Mouse (Mus musculus) layer of hippocampus, postnatal 10 days (tissue): Measurements from ENCODE around the gene Hoxa11. TPM values are rescaled to one million over a fixed set of nuclear protein-coding genes. Genes with fewer than 3 reads are reported as not detected.
A peak's percentile ranks its signal among the peaks of the same experiment; 100 is the strongest.

Experiments
- DNase-seq, 2 experiments: peaks; one replicate each; pipeline ENCODE4 v3.0.0; 2021; ENCODE audit warnings: low spot score in 2 of 2
- long read RNA-seq: library from polyadenylated mRNA; stranded (forward); transcript quantifications from one replicate; pipeline ENCODE4 v2.0.0, GENCODE M21; 2023
- total RNA-seq, 2 experiments: library from RNA; stranded (reverse); gene quantifications; 2 replicates each; pipeline ENCODE4 v1.2.3; 2021

The Hoxa11 gene
- not detected for total RNA-seq
- long read RNA-seq = 0 reads

DNA sequence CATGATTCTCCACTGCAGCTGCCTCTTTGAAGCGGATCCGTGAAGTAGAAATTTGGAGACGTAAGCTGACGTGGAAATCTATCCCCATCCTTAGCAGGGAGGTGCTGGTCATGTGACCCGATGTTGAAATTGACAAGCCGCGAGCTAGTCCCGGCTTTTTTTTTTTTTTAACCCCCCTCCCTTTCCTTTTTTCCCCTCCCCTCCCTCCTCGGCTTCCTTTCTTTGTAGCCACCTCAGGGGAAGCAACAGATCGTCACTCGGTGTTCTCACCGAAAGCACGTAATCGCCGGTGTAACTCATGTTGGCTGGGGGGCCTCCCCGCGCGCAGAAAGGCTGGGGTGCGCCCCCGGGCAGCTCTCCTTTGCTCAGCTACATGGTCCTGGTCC lies at the start of gene Hoxa11:
TSS of gene Hoxa11 (minus strand) at position 54 of the 386 bp plus-strand sequence.
- DNase-seq = no peak

DNA sequence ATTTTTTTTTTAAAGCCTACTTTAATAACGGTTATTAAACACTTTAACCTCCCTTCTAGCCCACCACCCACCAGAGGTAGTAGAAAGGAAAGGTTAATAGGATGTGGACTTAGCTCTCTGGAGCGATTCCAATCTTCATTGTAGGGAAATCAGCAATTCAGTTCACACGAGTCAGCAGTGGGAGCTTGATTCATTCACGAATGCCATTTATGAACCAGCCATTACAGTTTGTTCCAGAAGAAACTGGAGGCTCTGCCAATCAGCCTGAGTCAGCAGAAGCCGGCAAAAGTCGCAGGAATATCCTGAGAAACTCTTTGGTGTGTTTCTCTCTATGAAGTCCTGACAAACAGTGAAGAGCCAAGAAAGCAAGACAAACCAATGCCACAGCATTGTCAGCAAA lies 49.0 kb upstream of the Hoxa11 start:
- DNase-seq = no peak

DNA sequence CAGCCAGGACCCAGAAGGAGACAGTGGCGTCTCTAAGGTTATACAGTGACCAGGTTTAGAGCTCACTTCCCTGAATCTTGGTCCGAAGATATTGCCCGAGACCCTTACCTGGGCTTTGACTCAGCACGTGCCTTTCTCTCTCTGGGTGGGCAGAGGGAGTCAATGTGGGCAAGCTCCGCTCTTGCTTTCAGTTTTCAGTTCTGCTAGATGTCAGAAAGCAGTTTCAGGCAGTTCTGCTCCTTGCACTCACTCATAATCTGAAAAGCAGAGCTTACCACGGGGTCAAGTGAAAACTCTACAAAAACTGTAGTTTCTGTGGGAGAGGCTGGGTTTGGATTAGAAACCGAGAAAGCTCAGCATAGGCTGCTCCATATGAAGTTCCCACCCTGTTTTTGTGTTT lies 46.7 kb upstream of the Hoxa11 start:
- DNase-seq = no peak

DNA sequence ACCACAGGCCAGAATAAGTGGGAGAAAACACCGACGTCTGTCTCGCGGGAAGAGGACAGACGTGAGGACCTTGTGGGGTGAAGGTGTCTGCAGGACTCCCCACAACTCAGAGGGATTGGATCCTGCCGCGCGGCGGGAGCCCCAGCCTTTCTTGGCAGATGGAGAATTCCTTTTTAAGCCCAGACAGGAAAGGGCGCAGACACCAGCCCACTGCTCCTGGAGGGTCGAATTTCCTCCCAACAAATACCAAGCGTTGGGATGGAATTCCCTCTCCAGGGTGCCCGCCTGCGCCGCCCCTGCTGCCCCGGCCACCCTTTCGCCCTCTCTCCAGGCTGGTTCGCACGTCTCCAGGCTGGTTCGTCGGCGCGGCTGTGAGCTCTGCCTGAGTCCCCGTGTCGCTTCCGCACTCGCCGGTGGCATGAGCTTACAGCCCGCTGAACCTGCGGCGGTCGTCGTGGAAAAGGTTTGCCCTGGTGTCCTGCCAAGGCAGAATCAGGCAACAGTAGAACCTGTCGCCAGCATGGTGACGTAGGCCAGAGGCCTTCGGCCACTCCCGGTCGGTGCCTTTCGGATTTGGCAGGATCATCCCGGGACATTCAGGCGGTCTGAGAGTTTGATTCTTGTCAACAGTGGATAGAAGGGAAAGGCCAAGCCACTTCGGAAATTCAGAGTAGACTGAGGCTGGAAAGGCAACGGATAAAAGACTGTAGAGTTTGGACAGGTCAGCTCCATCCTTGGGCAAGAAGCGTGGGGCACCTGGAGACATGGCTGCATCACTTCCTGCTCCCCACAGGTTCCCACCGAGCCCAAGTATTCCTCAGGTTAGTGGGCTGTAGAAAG lies 45.6 kb upstream of the Hoxa11 start:
- DNase-seq = no peak

DNA sequence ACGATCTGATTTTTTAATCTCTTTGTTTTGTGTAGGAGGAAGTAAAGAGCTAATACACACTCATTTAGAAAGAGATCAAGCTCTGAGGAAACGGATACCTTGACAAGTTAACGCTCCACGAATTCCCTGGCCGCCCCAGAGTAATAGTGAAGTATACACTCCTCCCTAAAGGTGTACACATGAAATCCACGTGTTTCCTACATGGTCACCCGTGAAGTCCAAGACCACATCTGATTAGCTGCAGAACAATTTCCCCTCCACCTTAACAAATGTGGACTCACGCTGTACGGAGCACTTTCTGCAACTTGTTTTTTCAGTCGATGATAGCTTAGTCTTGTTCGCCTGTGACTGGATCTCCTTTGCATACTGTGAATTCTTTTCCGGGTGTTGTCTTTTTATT lies 44.6 kb upstream of the Hoxa11 start:
- no peak for DNase-seq

DNA sequence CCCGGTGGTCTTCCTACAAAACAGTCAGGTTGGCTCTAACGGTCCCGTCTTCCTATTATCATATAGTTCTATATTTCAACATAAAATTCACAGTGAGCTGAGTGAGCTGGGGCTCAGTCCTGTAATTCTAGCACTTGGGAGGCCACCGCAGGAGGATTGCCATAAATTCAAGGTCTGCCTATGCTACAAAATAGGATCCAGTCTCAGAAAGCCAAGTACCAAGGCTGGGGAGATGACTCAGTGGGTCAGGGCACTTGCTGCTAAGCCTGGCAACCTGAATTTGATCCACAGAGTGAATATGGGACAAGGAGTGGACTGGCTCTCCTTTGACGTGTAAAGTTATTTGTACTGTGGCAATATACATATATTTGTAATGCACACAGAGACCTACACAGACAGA lies 38.3 kb upstream of the Hoxa11 start:
- DNase-seq = no peak

DNA sequence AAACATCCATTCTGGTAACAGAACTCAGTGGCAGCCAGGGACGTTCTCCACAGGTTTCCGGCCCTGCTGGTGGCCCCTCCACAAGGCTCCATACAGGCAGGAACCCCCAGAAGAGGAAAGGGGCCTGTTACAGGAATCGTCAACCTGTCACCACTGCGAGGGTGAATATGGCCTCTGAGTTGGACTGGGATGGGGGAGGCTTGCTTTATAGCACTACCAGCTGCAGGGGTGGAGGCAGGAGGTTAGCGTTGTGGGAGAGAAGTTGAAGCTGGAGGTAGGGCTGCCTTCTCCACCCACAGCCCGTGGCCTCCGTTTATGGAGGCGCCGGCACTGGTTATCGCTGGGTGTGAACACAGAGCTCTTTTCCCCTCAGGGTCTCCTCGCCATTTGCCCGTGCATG lies 35.5 kb upstream of the Hoxa11 start:
- no peak for DNase-seq

DNA sequence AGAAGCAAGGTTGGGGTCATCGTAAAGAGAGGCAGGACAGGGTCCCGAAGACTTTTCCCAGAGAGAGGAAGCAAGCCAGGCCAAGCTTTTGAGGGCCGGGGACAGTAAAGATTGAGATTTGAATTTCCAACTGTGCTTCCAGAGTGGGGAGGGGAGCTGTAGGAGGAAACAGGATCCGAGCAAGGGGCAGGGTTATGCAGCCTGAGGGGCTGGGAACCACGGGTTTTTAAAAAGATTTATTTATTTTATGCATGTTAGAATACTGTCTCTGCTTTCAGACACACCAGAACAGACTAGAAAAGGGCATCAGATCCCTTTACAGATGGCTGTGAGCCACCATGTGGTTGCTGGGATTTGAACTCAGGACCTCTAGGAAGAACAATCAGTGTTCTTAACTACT lies 31.3 kb upstream of the Hoxa11 start:
- no peak for DNase-seq

DNA sequence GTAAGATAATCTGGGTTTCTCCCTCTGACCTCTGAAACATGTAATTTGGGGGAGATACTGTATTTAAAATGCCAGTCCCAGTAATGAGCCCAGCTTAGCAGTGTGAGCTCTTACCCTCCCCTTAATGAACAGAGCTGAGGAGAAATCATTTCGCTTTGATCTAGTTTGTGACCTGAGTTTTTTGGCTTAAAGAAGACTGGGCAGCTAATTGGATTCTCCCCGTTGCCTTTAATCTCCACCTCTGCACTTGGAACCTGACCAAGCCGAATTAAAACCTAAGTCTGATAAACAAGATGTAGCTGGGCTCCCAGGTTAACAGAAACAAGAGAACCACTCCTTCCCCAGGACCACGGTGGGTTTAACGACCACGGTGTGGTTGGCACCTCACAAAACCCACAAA lies 30.8 kb upstream of the Hoxa11 start:
- no peak for DNase-seq

DNA sequence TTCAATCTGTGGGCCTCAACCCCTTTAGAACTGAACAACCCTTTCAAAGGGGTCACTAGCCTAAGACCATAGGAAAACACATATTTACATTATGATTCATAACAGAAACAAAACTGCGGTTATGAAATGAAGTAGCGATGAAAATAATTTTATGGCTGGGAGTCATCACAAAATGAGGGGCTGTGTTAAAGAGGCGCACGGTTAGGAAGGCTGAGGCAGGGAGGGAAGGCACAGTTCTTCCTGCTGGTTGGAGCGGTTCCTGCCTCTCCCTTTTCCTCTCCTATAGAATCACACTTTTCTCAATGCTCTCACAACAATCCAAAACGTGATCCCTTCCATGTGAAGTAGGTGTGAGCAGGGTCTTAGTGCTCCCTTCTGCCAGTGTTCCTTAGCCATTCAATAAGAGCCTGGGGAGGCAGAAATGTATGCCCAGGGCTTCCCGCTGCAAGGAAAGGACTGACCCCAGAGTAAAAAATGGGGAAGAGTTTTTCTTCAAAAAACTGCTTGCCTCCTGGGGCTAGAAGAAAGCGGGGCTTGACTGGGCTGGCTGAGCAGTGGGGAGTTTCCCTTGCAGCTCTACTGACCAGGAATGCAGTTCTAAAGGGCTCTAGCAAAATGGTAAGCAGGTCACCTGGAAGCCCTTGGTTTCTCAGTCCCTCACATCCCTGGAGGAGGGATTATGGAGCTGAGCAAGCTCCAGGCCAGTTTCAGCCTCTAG lies 30.1 kb upstream of the Hoxa11 start:
- DNase-seq = no peak

DNA sequence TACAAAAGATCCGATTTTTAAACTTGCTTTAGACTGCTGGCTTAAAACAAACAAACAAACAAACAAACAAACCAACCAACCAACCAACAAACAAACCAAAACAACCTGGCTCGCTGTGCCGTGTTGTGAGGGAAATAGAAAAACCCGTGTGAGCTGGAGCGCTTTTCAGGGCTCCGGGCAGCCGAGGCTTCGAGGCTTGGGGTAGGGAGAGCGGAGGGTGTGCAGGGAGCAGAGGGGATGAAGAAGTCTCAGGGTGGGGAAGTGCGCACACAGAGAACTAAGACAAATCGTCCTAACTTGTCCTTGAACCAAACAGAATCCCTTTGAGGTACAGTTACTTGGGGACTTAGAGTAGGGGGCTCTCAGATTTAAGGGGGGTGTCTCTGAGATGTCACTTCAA lies 29.0 kb upstream of the Hoxa11 start:
- DNase-seq = no peak

DNA sequence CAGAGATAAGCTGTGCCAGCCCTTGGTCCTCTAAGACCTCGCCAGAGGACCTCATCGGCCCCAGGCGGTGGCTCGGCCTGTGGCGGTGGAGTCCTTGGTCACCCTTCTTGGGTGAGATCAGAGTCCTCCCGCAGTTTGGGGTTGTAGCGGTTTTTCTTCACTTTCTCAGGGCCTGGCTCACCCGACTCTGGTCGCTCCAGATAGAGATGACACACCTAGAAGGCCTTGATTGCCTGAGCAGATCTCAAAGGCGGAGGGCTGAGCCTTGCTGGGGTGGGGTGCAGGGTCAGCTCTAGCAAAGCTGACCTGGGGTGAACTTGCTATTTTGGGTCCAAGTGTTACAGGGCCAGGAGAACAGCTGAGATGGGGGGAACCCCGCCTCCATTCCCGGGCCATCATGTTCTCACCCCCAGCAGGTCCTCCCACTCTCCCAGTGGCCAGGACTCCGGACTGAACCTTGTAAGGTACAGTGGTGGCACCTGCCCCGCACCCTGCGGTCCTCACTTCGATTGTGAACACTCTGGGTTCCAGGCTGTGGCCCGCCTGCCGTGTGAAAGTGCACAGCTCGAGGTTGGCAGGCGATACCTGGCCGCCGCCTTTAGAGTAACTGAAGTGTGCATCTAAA lies 28.2 kb upstream of the Hoxa11 start:
- DNase-seq = no peak

DNA sequence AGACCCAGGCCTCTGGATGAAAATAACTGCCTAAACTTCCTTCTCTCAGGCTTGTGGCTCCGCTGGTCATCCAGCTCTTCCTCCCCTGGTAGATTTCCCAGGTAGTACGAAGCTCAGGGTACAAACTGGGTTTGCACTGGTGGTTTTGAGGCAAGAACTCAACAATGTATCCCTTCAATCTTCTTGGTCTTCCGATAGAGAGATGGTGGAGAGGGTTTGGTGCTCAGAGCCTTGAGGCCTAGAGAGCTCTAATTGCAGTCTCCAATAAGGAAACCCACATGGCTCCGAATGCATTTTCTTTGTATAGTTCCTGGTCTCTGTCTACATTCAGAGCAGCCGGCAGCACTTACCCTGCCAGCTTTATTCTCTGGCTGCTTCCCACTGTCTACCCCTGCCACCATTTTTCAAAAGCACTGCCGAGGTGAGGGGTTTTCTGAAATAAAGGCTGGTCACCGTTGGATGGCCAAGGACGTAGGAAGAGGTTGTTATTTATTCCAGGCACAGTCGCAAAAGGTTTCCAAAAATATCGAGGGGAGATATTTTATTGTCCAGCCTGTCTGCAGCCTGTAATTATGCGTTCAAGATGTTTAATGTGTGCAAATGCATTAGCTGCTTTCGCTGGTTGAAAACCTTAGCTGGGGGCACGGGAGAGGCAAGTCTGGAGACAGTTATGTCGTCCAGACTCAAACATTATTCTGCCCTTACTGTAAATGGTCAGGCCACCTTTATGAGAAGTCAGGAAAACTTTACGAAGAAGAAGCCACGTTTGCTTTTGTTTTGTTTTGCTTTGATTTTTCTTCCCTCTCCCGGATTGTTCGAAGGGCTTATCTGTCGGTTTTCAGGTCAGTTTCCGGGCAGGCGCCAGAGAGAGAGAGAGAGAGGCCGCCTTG lies 27.4 kb upstream of the Hoxa11 start:
- DNase-seq = no peak

DNA sequence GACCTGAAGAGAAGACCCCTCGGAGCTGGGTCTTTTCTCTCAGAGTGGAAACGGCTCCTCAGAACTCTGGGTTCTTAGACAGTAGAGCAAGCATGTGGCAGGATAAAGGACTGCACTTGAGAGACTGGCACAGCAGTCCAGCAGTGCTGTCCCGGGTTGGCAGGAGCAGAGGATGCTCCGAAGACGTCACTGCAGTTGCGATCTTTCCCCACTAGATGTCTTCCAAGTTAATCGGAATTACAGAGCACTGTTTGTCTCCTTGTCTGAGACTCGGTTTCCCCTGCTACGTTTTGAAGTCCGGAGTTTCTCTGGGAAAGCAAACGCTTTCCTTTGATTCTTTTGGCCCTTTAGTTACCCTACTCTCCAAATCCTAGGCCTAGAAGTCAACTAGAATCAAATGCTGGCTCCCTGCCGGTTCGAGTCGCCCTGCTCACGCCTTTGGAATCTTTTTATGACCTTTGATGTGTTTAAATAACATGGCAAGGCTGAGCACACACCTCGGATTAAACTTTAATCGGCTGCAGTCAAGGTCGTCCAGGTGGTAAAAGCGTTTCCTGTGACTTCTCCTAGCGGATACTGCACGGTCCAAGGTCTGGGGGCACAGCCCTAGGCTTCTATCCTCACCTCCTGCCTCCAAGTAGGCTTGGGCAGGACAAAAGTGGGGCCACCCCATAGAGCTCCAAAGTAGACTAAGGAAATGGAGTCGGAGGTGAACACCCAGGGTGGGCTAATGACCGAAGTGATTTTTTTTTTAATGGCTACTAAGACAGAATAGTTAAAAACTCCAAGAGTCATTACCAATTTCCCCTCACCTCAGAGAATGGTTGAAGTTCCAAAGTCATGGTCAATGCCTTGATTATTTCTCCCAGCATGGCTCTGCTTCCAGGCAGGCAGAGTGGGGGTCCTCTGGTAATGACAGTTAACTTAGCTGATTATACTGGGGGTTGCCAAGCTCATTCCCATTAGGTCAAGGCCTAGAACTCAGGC lies 25.2 kb upstream of the Hoxa11 start:
- DNase-seq = peak; percentile 72 to 74

DNA sequence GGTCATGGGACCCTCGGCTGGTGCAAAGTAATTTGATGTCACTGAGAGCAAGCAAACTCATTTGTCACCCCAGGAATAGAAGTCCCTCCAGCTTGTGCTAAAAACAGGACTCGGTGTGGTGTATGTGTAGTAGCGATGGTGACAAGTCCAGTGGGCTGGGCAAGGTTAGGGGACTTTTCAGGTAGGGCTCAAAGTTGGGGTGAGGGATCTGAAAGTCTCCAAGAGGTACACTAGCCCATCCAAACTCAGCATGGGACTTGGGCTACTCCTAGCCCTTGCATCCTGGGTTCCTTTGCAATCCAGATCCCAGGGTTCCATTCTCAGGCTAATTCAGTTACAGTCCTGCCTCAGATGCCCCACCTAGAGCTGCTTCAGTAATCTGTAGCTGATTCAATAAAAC lies 23.1 kb upstream of the Hoxa11 start:
- DNase-seq = no peak

DNA sequence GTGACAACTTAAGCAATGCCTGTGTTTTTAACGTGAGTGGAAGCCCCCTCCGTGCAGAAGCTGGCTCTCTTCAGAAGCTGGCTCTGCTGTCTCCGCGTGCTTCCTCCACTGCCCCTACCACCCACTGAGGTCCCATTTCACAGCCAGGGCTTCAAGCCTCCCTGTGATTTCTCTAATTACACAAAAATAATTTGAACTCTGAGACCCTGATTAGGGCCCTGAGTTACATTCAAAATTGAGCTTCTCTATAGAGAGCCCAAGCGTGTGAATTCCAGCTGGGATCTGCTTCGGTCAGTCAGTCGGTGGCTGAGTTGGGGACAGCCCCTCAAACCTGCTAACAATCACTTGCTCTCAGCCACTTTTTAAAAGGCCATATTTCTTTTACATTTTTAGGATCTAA lies 22.7 kb upstream of the Hoxa11 start:
- no peak for DNase-seq

DNA sequence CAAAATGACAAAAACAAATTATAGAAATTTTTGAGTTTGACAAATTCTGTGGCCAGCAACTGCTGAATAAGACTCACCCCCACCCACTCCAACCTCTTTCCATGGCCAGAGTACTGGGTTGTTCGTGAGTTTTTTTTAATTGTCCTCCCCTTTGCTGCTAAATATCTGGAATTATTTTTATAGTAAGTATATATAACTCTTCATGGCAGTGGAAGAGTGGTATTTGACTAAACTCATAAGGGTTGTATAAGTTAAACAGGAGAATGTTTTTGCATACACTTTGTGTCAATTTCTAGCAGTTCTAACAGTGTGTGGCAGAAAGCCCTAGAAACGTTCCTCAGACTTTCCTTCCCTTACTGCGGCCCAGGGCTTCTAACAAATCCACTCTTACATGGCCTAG lies 22.1 kb upstream of the Hoxa11 start:
- DNase-seq = no peak

DNA sequence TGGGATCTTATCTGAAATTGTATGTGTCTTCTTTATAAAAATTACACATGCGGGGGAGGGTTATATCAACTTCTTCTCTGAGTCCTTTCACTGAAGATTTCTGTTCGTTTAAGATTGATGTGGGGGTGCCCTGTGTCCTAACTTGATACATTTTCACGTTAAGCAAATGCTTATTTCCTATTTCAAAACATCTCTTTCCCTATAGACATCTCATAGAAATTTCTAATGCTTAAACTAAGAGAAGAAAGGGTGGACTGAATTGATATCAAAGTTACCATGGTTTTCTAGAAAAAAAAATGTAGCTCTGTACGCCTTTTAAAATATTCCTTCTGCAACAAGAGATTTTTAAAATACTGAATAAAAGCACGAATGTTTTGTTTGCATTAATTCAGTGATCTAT lies 21.6 kb upstream of the Hoxa11 start:
- no peak for DNase-seq

DNA sequence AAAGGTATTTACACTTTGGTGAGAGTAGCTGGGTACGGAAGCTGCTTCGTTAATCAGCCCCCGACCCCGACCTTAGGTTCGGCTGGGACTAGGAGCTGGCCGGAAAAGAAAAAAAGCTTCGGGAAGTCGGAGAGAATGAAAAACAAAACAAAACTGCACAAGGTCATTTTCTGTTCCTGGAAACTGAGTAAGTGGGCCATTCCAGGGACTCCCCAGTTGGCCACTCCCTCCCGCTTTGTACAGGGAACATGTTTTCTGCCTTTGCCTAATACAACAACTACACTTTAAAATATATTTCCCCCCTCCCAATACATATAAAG lies 21.0 kb upstream of the Hoxa11 start:
- no peak for DNase-seq

DNA sequence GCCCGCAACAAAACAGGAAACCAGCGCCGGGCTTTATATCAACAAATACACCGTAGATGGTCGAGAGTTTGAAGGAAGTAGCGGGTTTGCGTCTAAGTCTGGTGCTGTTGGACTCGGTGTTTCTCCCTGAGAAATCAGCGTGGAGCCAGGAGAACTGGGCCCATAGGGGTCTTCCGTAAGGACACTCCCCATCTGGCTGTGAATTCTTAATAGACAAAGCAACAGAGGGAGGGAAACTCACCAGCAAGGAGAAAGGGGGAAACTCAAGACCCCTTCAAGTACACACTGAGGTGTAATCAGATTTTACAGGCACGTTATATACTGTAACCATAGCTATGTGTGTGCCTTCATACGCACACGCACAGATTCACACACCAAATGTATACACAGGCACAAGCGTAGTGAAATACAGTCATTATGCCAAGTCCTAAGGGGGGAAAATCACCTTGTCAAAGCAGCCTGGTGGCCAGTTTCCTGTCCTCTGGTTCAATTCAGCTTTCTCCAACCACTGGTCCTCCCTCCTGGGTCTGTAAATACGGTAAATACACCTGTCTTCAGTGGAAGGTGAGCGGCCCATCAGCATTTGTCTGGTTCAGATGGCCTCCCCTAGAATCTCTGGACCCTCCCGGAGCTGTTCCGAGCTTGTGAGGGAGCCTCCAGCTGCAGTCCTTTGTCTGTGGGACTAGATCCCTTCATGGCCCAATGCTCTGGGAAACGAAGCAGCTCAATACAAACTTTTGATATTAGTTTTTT lies 20.5 kb upstream of the Hoxa11 start:
- DNase-seq = no peak
